Comparison of ENCODE assay signal across 10 mouse cellular contexts in the genomic region with DNA sequence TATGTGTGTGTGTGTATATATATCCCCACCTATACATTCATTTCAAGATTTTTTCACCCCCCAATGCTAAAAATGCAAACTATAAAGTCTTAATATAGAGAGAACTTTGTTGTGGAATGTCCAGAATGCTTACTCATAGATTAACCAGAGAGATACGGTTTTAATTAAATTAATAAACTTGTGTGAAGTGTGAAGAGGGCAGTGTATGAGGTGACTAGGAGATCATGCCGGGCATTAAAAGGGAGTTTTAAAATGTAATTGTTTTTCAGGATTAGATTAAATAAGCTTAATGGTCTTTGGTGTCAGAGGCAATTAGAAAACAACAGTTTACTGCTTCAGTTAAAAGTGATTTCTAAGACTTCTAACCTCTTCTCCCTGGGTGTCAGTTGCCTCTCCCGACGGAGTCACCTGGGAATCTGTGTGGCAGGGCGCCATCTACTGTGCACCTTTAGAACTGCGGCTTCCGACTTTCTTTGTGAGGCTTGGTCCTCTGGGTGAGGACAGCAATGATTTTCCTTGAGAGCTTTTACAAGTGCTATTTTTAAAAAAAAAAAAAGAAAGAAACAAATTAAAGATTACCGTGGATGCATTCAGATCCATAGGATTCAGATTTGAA. TPM values are rescaled to one million over a fixed set of nuclear protein-coding genes. Genes with fewer than 3 reads are reported as not detected.
DNase-seq lines count a peak whose midpoint lies in the region; ATAC-seq lines count a peak whose summit lies in the region.
"Had no signal": no experiment of that assay in that cellular context is flagged by ENCODE, and none has a peak within 500 bp of the region (broad histone marks: within the 10 kb centered on the region; RNA-seq: fewer than 3 reads in every experiment).

No protein-coding gene starts in this region.

- no peaks in the 10 kb centered on the region for H3K9me3 ChIP-seq in liver, embryonic 12.5 days (replicated peaks)
- no peaks in the 10 kb centered on the region for H3K9me3 ChIP-seq in liver, embryonic 13.5 days (replicated peaks)
- H3K9me3 ChIP-seq: embryonic facial prominence, embryonic 13.5 days had no signal

- H3K27ac ChIP-seq in liver, embryonic 12.5 days, result no peak overlapping the region
- H3K27ac ChIP-seq in liver, embryonic 13.5 days, result no peak overlapping the region

- WGBS in liver, embryonic 12.5 days (ENCODE audit: insufficient replicate concordance), result 21% methylated on average over 8 of the region's 8 CpGs
- WGBS in liver, embryonic 13.5 days (ENCODE audit: insufficient replicate concordance), result 23% methylated on average over 8 of the region's 8 CpGs

- no peaks in the 10 kb centered on the region for H3K4me1 ChIP-seq in liver, embryonic 12.5 days
- no peaks in the 10 kb centered on the region for H3K4me1 ChIP-seq in liver, embryonic 13.5 days (replicated peaks)
- H3K4me1 ChIP-seq: embryonic facial prominence, embryonic 13.5 days had no signal

- no peak overlapping the region for H3K4me3 ChIP-seq in liver, embryonic 12.5 days
- H3K4me3 ChIP-seq in liver, embryonic 13.5 days (replicated peaks), result no peak overlapping the region
- H3K4me3 ChIP-seq: embryonic facial prominence, embryonic 13.5 days had no signal

- H3K4me2 ChIP-seq in liver, embryonic 12.5 days, result no peak overlapping the region
- no peak overlapping the region for H3K4me2 ChIP-seq in liver, embryonic 13.5 days
- H3K4me2 ChIP-seq: embryonic facial prominence, embryonic 13.5 days had no signal

- no peaks in the 10 kb centered on the region for H3K27me3 ChIP-seq in liver, embryonic 12.5 days (replicated peaks)
- no peaks in the 10 kb centered on the region for H3K27me3 ChIP-seq in liver, embryonic 13.5 days
- H3K27me3 ChIP-seq: embryonic facial prominence, embryonic 13.5 days had no signal

- H3K36me3 ChIP-seq in liver, embryonic 12.5 days, result no peaks in the 10 kb centered on the region
- H3K36me3 ChIP-seq in liver, embryonic 13.5 days, result no peaks in the 10 kb centered on the region
- H3K36me3 ChIP-seq: embryonic facial prominence, embryonic 13.5 days had no signal

- H3K9ac ChIP-seq in liver, embryonic 12.5 days, result no peak overlapping the region
- no peak overlapping the region for H3K9ac ChIP-seq in liver, embryonic 13.5 days
- H3K9ac ChIP-seq: embryonic facial prominence, embryonic 13.5 days had no signal

- DNase-seq in liver, result peak; percentile 46
- peak; percentile 63 for DNase-seq in cerebellum, adult 9-10 months
- peak; percentile 30 to 83 for DNase-seq in frontal cortex, postnatal 14 days (ENCODE audit: low spot score in 2 of 2)
- peak; percentile 84 for DNase-seq in kidney, postnatal 10 days
- peak; percentile 5 for DNase-seq in liver, embryonic 13.5 days
- peak; percentile 84 for DNase-seq in ovary, postnatal 14 days (ENCODE audit: low spot score)
- DNase-seq in thymus, postnatal 25 days, result peak; percentile 49

- ATAC-seq in liver, embryonic 12.5 days, result no peak
- no peak for ATAC-seq in liver, embryonic 13.5 days (ENCODE audit: low read depth)

RNA-seq across cellular contexts. Expression of gene Rfpl4b, which starts 27.4 kb away (rescaled TPM):
- polyA plus RNA-seq in liver, embryonic 12.5 days (2016; fragmentation: Nextera tagmentation; extraction: Ambion mirVana), result not detected in 2 replicates
- not detected in 2 replicates for polyA plus RNA-seq in liver, embryonic 13.5 days (2015; fragmentation: Nextera tagmentation; extraction: Ambion mirVana)
- polyA plus RNA-seq: embryonic facial prominence, embryonic 13.5 days; stomach, embryonic 16.5 days had no signal

Comparison
In these comparisons a context has a peak if more than half of its experiments do, and no peak if none do; other contexts are left out.
1. DNase-seq: peak in every context shown above with its lines; median percentile 84 in kidney, postnatal 10 days; 84 in ovary, postnatal 14 days; 63 in cerebellum, adult 9-10 months; 56 in frontal cortex, postnatal 14 days; 49 in thymus, postnatal 25 days; 46 in liver; 5 in liver, embryonic 13.5 days.